Mouse (Mus musculus): ENCODE results near the gene Ncoa3.

DNA sequence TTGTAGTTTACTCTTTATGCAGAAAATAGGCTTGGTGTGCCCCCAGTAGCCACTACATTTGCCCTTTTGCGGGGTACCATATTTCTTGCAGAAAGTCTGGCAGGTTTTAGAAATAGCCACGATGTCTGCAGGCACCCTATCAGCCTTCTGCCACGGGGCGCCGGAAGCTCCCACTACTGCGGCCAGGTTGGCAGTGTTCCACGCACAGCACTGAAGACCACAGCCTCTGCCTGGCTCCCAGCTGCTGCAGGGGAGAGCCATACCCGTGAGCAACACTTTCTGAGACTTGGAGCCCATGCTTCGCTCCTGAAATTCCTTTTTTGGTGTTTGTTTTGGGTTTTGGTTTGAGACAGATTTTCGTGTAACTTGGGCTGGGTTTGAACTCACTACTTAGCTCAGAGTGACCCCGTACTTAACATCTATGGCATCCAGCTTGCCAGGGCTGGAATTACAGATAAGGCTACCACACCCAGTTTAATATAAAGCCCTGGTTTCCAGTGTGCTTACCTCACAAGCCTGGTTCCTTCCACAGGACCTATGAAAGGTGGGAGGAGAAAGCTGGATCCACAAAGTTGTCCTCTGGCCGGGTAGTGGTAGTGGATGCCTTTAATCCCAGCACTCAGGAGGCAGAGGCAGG, 40.9 kb upstream of the Ncoa3 start:
- TF ChIP-seq CTCF (IDR thresholded peaks at IDR 0.05; ENCODE audit: control insufficient read depth, insufficient read depth, insufficient read length) (no peak), MAX (IDR thresholded peaks at IDR 0.05) (no peak)

Data from C2C12 (cell line).